Mouse (Mus musculus) T-helper 2 cell (primary cell): ENCODE measurements around the gene Fcrl5.
"Not testable (repeated sequence)": the region's sequence is repeated elsewhere in the genome, so short reads cannot be mapped to it uniquely, and the experiment has no call there.

Experiments used
- in situ Hi-C: fragments of 300-600 bp; cut with MboI, MseI; formaldehyde crosslinking; loops from one replicate; pipeline ENCODE4 v1.15.1; 2025; ENCODE audit warnings: high pct_unique_total_duplicates

The Fcrl5 gene

GRCm38 (mm10) chr3:87435479-87435878 lies at the start of gene Fcrl5:
Gene Fcrl5 (plus strand): TSS chr3:87435773.
- in situ Hi-C loops: no loop called here

GRCm38 (mm10) chr3:87390935-87391334 lies 44.6 kb upstream of the Fcrl5 start:
- in situ Hi-C loops: no loop called here

DNA sequence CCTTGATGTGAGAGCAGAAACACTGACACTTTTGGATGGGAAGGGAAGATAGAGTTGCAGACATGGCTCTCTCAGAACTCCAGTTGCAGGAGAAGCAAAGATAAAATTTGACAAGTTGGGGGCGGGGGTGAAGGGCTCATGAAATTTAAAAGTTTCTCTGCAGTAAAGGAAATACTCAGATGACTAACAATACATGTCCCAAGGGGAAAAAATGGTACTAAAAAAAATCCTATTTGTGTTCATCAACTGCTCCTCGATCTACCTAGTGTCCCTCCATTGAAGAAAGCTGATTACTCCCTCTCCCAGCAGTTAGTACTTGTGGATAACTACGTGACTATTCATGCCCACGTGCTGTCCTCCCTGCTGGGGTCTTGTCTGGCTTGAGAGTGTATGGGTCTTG lies 36.8 kb upstream of the Fcrl5 start:
- in situ Hi-C loops: no loop called here

- in situ Hi-C loops: loop anchor here (5.0 to 10.0 kb wide), 3 partner anchors 68 to 1705 kb away; no protein-coding TSS in a partner anchor
Measured at GRCm38 (mm10) chr3:87399906-87400305, 35.7 kb upstream of the Fcrl5 start.

GRCm38 (mm10) chr3:87401321-87401720 lies 34.3 kb upstream of the Fcrl5 start:
- in situ Hi-C loops: loop anchor here (5.0 to 10.0 kb wide), 3 partner anchors 69 to 1707 kb away; no protein-coding TSS in a partner anchor

GRCm38 (mm10) chr3:87408171-87408570 lies 27.4 kb upstream of the Fcrl5 start:
- in situ Hi-C loops: loop anchor here (10.0 kb wide), 2 partner anchors 163 to 1713 kb away; no protein-coding TSS in a partner anchor

- in situ Hi-C loops: loop anchor here (10.0 kb wide), 2 partner anchors 165 to 1715 kb away; no protein-coding TSS in a partner anchor
Measured at GRCm38 (mm10) chr3:87409196-87409935, 26.2 kb upstream of the Fcrl5 start.

- in situ Hi-C loops: loop anchor here (5.0 kb wide), 2 partner anchors 92 to 152 kb away; no protein-coding TSS in a partner anchor
Measured at GRCm38 (mm10) chr3:87410605-87411004, 25.0 kb upstream of the Fcrl5 start.

GRCm38 (mm10) chr3:87411150-87411549 lies 24.4 kb upstream of the Fcrl5 start:
- in situ Hi-C loops: loop anchor here (5.0 kb wide), 2 partner anchors 91 to 151 kb away; no protein-coding TSS in a partner anchor

DNA sequence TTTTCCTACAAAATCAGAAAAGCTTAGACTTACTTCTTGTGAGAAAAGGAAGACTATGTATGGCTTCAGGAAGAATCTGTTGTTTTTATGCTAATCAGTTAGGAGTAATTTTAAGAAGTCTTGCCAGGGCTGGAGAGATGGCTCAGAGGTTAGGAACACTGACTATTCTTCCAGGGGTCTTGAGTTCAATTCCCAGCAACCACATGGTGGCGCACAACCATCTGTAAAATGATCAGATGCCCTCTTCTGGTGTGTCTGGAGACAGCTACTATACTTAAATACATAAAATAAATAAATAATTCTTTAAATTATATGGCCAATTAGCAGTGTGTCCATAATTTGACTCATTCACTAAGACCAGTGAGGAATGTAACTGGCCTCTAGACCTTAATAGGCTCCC lies 14.9 kb upstream of the Fcrl5 start:
- in situ Hi-C loops: no loop called here

DNA sequence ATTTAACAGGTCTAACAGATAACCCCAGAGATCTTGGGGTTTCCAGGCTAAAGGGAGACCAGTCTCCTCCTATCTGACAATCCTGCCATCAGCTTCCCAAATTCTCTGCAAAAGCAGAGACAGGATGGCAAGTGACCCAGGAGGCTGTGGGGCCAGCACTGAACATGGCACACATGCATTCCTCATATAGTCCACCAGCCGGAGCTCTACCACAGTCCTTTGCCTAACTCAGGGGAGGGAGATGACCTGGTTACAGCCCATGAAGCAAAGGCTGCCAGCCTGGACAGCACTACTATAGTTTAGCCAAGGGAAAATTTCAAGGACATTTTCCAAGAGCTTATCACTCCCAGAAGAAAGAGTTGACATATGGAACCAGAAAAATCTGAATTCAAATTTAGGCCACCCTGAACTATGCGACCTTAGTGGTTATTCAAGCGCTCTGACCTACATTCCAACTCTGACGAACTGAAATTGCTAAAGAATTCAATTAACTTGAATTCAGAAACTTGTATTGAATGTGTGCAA lies 13.1 kb upstream of the Fcrl5 start:
- in situ Hi-C loops: no loop called here

- in situ Hi-C loops: no loop called here
Measured at GRCm38 (mm10) chr3:87440586-87440985, 5.0 kb downstream of the Fcrl5 start.

GRCm38 (mm10) chr3:87443968-87444367 lies 8.4 kb downstream of the Fcrl5 start:
- in situ Hi-C loops: no loop called here

- in situ Hi-C loops: no loop called here
Measured at GRCm38 (mm10) chr3:87465454-87465853, 29.9 kb downstream of the Fcrl5 start.

DNA sequence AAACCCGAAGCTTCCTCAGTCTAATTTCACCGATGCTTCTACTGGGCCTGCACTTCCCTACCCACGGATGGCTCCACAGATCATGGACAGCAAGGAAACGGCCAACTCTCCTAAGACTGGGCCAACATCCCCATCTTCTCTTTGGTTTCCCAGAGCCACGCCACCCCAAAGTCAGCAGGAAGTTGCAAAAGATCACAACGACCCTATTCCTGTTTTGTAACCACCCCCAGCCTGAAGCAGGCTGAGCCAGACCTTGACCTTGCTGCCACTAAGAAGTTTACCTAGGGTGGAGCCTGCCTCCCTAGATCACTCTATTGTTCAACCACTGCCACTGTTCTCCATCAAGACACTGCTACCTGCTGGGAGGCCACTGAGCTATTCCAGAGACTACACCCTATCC lies 31.4 kb downstream of the Fcrl5 start:
- in situ Hi-C loops: no loop called here

GRCm38 (mm10) chr3:87467416-87467815 lies 31.8 kb downstream of the Fcrl5 start:
- in situ Hi-C loops: no loop called here

- in situ Hi-C loops: not testable (repeated sequence)
Measured at GRCm38 (mm10) chr3:87477948-87478347, 42.4 kb downstream of the Fcrl5 start.

GRCm38 (mm10) chr3:87478596-87478995 lies 43.0 kb downstream of the Fcrl5 start:
- in situ Hi-C loops: not testable (repeated sequence)

GRCm38 (mm10) chr3:87479230-87479629 lies 43.7 kb downstream of the Fcrl5 start:
- in situ Hi-C loops: not testable (repeated sequence)

DNA sequence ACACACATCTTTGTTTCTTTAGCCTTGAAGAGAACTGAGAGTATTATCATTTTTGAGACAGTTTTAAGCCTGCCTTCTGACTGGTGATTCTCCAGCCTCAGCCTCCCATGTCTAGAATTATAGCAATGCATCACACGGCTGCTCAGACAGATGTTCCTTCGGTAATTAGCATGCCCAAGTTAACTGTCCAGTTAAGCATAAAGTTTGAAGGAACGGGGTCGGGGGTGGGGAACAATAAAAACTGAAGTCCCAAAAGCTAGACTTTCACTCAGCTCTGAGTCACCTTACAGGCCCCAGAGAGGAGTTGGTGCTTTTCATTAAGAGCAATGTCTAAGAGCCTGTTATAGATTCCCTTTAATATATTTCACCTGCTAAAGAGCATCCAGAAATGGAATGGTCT lies 51.8 kb downstream of the Fcrl5 start:
- in situ Hi-C loops: no loop called here

DNA sequence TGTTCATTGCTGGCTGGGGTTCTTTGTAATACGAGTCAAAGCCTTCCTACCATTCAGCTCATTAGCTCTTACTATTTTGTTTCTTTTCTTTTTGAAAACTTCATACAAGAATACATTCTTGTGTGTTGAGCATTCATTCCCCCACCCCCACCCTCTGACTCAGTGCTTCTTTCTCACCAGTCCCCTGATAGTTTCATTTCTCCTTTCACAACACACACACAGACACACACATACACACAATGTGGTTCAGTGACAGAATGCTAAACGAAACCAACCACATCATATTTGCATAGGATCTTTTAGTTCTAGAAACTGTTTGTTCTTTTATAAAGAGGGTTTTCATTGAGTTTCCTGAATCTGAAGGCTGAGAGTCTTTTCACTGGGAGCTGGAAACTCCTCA lies 52.3 kb downstream of the Fcrl5 start:
- in situ Hi-C loops: no loop called here

- in situ Hi-C loops: no loop called here
Measured at GRCm38 (mm10) chr3:87498266-87498665, 62.7 kb downstream of the Fcrl5 start.

DNA sequence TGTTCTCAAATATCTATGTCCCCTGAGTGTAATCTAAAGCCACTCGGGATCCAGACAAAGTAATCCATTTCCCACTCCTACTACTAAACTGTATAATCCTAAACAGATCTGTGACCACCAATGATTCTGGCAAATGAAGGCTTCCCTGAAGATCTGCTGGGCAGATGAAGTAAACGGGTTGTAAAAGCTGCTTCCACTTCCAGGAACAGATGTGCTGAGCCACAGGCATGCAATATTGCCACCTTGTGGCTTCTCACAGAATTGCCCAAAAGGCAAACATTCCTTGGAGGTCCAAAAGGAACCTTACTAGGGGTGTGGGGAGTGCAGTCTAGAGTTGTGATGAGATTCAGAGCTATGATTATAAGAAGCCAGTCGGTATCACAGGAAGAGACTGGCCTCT lies 63.5 kb downstream of the Fcrl5 start:
- in situ Hi-C loops: no loop called here
